Mouse (Mus musculus): ENCODE data around the gene Fcor.
A peak's percentile ranks its signal among the peaks of the same experiment; 100 is the strongest.

Gene Fcor

GRCm38 (mm10) chr8:3670388-3670787, 1.8 kb downstream of the Fcor start:
- DNase-seq, result no peak

DNA sequence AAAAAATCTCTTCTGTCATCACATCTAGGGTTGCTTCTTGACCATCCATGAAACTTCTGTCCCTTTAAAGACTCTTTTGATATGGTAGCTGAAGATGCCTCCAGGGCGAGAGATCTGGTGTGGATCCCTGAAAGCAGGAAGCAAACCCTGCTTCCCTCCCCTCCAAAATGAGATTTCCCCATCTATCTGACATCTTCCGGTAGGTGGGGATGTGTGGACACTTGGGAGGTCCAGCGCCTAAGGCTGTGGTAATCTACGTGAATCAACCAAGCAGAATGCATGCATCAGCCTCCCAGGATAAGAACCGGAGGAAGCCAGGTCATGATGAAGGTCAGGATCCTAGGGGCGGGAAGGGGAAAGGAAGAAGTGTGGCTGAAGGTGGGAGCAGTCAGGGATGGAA, 6.7 kb downstream of the Fcor start, which contains the start of gene Mcemp1:
Gene Mcemp1 (plus strand): TSS at position 248 of the 400 bp plus-strand sequence.
- DNase-seq, result no peak

DNA sequence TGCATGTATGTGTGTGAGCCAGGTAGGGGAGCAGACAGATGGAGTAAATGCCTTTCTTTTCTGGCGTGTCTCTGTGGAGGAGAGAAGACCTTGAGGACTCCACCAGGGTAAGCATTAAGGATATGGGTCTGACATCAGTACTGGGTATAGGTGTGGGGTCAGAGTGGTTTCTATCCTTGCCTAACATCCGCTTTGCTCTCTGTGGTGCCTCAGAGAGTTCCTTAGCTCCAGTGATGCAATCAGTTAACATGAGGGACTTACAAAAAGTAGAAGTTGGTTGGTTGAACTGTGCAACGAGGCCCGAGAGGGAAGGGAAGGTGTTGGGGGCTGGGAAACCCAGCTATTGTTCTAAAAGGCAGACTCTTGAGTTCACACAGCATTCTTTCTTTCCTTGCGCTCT, 7.8 kb downstream of the Fcor start:
- no peak for DNase-seq

DNA sequence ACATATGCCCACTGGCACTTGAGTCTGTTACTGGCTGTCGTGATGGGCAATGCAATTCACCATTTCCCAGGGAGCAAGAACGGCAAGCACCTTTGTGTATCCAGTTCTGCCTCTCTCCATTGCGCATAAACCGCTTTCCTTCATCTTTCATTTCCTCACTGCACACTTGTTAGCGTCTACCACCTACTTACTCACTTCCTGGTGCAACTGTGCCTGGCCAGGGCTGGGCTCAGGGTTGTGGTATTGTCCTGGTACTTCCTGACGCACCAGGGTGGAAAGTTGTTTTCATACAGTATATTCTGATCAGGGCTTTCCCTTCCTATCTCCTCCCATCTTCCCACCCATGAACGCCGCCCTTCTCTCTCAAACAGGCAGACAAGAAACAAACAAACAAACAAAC, 11.3 kb downstream of the Fcor start:
- DNase-seq, result no peak

- DNase-seq, result no peak
Observed at GRCm38 (mm10) chr8:3656725-3657381, 15.3 kb downstream of the Fcor start.

DNA sequence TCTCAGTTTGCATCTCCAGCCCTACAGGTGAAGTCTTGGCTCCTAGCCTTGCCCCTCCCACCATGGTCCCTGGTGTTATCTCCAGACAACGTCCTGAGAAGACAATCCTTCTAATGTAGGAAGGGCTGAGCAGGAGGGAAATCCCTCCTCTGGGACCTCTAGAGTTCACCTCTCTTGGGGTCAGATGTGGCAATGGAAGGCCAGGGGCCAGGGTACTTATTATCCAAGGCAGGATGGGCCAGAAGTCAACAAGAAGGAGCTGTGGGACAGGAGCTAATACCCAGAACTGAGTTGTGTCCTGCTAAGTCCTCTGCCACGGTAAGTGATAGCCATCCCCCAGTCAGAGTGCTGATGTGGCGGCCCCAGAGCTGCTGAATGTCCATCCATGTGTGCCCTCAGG, 16.6 kb downstream of the Fcor start, which contains the start of gene Retn:
Gene Retn (plus strand): TSS at position 245 of the 400 bp plus-strand sequence.
- no peak for DNase-seq

DNA sequence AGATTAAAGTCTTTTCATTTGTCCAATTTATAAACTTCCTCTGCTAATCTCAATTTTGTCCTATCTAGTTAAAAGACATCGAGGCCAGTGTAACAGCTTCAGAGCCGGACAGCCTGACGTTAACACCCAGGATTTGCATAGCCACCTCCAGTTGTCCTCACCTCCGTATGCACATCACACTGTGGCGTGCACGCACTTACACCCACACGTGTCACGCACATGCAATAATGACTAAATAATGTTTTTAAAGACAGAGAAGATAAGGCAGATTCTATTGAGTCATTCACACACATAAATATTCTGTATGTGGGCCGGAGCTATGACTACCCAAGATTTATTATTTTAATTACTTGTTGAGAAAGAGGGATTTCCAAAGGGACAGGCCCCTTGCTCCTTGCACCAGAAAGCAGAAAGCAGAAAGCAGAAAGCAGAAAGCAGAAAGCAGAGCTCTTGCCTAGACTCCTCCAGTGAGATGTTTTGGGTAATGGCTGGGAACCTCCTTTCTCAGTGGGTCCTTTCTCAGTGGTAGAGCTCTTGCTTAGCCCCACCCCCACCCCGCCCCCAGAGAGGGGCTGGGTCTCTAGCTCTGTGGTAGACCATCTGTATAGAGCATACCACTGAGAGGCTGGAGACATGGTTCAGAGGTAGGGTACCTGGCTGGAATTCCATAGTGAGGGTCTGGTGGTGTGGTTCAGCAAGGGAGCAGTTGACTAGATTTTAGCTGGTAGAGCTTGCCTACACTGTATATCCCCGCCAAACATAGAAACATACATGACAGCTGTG, 17.2 kb downstream of the Fcor start:
- DNase-seq, result no peak

GRCm38 (mm10) chr8:3652845-3653244, 19.3 kb downstream of the Fcor start:
- DNase-seq, result no peak

GRCm38 (mm10) chr8:3648990-3649389, 23.2 kb downstream of the Fcor start:
- no peak for DNase-seq

DNA sequence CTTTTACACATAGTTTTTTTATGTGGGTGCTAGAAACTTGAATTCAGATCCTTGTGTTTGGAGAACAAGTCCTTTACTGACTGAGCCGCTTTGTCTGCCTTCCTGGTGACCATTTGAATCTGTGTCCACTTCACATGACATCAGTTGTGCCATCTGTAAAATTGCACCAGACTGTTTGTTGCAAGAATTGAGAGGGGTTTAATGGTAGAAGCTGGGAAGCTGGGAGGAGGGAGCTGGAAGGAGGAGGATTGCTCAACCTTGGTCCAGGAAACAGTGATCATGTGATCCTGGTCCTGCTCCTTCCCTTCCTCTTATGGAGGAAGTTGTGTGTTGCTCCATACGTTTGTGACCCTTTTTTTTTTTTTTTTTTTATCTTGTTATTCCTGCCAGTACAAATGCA, 23.9 kb downstream of the Fcor start:
- DNase-seq, result no peak

GRCm38 (mm10) chr8:3647561-3647960, 24.6 kb downstream of the Fcor start:
- DNase-seq, result no peak

GRCm38 (mm10) chr8:3646824-3647531, 25.2 kb downstream of the Fcor start:
- no peak for DNase-seq

DNA sequence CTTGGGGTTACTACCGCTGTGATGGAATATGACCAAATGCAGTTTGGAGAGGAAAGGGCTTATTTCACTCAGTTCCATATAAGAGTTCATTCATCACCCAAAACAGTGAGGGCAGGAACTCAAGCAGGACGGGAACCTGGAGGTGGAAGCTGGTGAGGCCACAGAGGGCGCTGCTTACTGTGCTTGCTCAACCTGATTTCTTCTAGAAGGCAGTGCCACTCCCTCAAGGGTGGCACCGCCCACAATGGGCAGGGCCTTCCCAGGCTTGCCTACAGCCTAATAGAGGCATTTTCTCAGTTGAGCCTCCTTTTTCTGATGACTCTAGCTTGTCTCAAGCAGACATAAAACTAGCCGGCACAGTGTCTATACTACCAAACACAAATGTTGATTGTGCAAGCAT, 26.4 kb downstream of the Fcor start:
- DNase-seq, result peak; percentile 71

- DNase-seq, result peak; percentile 40
Observed at GRCm38 (mm10) chr8:3631478-3631875, 40.7 kb downstream of the Fcor start.

DNA sequence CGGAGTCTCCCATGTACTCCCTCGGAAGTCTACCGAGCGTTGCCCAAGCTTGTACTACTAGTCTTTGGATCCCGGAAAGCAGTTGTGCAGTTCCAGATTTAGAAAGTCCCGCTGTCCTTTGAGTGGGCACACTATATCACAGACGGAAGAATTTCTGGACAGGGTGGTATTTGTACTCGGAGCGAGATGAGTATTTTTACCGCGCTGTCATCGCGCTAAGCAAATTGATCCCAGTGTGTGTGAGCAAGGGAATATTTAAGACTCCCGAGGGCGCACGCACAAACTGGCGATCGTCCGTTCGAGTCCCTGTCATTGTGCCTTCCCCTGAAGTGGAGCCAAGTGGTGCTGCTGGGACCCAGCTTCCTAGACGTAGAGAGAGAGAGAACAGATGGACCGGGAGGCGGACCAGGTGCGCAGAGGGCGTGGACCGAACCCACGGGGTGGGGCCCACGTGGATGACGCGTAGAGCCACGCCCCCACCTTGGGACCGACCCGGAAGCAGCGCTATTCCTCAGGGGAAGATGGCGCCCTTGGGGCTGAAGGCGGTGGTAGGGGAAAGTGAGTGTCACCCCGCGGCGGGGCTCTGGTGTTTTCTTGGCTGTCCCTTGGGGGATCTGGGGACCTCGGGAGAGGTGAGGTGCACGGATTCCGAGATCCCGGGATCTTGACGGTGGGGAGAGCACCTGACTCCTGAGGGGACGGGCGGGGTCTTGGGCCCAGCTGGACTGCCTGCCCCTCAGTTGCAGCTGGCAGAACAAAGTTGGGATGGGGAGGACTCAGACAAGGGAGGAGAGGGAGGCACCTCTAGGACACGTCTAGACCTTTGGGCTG, 41.3 kb downstream of the Fcor start, which contains the start of gene Stxbp2:
Gene Stxbp2 (plus strand): TSS at position 309 of the 831 bp plus-strand sequence.
- DNase-seq, result peak; percentile 93

DNA sequence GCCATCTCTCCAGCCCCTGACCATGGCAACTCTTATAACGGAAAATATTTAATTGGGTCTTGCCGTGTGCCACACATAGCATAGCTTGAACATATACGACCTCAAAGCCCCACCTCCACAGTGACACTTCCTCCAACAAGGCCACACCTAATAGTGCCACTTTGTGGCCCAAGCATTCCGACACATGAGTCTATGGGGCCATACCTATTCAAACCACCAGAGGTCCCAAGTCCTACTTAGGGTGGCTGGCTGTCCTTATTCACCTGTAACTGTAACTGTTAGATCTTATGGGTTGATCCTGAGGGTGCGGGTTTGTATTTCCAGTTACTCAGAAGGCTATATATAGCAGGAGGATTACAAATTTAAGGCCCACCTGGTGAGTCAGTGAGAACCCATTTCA, 44.1 kb downstream of the Fcor start:
- peak; percentile 55 for DNase-seq

GRCm38 (mm10) chr8:3626971-3627370, 45.2 kb downstream of the Fcor start:
- DNase-seq, result no peak

DNA sequence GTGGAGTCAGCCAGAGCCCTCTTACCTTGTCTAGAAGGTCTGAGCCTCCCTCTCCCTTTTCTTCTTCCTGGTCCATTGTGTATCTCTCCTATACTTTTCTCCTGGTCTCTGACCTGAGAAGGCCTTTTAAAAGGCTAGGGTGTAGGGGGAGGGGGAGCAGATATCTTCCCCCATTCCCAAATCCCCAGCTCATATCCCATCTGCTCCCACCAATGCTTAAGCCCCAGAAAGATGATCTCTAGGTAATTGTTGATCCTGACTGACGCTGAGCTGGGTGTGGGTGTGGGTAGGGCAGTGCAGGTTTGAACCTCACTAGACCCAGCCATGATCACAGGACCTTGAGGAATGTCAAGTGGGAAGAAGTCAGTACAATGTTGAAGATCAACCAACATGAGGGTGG, 46.7 kb downstream of the Fcor start, which contains the start of gene Pcp2:
Gene Pcp2 (minus strand): TSS at position 101 of the 400 bp plus-strand sequence.
- DNase-seq, result no peak

DNA sequence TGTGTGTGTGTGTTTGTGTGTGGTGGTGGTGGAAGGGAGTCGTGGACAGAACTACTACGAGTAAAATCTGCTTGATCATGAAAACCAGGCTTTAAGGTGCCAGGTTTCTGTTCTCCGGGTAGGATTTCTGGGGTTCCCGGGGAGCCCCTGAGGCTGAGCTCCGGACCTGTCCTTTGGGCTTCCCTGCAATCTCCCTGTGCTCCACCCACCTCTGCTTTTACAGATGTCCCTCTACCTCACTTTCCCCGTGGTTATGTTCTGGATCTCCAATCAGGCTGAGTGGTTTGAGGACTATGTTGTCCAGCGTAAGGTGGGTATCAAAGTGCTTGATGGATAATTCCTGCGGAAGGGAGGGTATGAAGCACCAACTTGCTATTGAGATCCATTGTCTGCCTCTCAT, 50.0 kb downstream of the Fcor start:
- no peak for DNase-seq

- peak; percentile 96 for DNase-seq
Observed at GRCm38 (mm10) chr8:3621199-3621970, 50.8 kb downstream of the Fcor start, which contains the start of the genes Xab2 and Pet100. TSS of gene Xab2 (minus strand) at chr8:3621316. TSS of gene Pet100 (plus strand) at chr8:3621548.
